Comparison of ENCODE assay signal across 9 mouse cellular contexts in the genomic region with DNA sequence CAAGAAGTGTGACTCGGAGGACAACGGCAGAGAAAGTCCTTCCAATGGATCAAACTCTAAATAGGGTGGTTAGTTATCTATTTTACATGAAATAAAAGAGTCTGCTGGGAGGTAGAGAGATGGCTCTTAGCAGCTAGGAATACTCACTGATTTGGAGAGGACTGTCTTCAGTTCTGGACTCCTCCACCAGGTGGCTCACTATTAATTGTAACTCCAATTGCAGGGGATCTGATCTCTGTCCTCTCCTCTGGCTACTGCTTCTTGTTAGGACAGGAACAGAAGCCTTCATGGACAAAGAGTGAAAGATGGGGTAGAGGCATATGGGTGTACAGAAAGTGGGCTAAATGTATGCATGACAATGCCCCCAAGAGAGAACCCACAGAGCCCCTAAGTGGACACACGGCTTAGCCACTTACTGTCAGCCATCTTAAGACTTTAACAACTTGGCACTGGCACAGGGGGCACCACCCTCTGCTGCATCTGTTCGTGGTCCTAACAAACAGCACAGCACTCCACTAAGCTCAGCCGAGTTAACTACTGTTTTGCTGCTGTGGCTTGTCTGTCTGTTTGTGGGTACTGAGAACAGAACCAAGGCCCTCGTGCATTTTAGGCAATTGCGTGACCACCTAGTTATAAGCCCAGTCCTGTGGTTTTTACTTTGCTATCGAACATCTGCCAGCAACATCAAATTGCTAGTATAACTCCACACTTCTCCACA. TPM values are rescaled to one million over a fixed set of nuclear protein-coding genes. Genes with fewer than 3 reads are reported as not detected.
A peak's percentile ranks its signal among the peaks of the same experiment; 100 is the strongest.
DNase-seq lines count a peak whose midpoint lies in the region; ATAC-seq lines count a peak whose summit lies in the region.
"Had no signal": no experiment of that assay in that cellular context is flagged by ENCODE, and none has a peak within 500 bp of the region (broad histone marks: within the 10 kb centered on the region; RNA-seq: fewer than 3 reads in every experiment).

No protein-coding gene starts in this region.

- WGBS in intestine, embryonic 14.5 days: 75% methylated on average over 8 of the region's 8 CpGs

- no peak overlapping the region for H3K27ac ChIP-seq in intestine, embryonic 14.5 days (ENCODE audit: low read depth)
- H3K27ac ChIP-seq: neural tube, embryonic 12.5 days had no signal

- intact Hi-C loops in left cerebral cortex, postnatal 4 days (cut with DNase I): no loop called here

- ATAC-seq in intestine, embryonic 14.5 days (replicated peaks; ENCODE audit: low FRiP score, low TSS enrichment, low read depth): no peak

- no peaks in the 10 kb centered on the region for H3K36me3 ChIP-seq in intestine, embryonic 14.5 days (ENCODE audit: control insufficient read depth, insufficient read depth, low read length)
- H3K36me3 ChIP-seq: neural tube, embryonic 12.5 days had no signal

- no peak overlapping the region for H3K4me3 ChIP-seq in intestine, embryonic 14.5 days (ENCODE audit: low read depth, low read length)
- H3K4me3 ChIP-seq: neural tube, embryonic 12.5 days had no signal

- H3K27me3 ChIP-seq in intestine, embryonic 14.5 days (replicated peaks; ENCODE audit: control insufficient read depth, insufficient read depth, low read length): no peaks in the 10 kb centered on the region
- H3K27me3 ChIP-seq: neural tube, embryonic 12.5 days had no signal

- DNase-seq in ovary, postnatal 14 days (ENCODE audit: low spot score): peak; percentile 35
- DNase-seq in ovary, adult 18-20 months (ENCODE audit: low spot score): no peak
- peak; percentile 25 for DNase-seq in adipocyte (ENCODE audit: low spot score)
- DNase-seq in cerebellum, postnatal 36 days: peak; percentile 53 to 74
- peak; percentile 62 for DNase-seq in intestine, embryonic 14.5 days (ENCODE audit: low spot score)
- DNase-seq in left cerebral cortex, postnatal 4 days: peak; percentile 52
- DNase-seq in right cerebral cortex, adult 18-20 months: peak; percentile 27
- DNase-seq in gastrocnemius, postnatal 25 days: no peak

- peaks cover under 1% of the 10 kb centered on the region; the same call in 1 of the 2 replicates for H3K9me3 ChIP-seq in intestine, embryonic 14.5 days (ENCODE audit: control insufficient read depth, low read length)

- H3K9ac ChIP-seq in intestine, embryonic 14.5 days (ENCODE audit: low read length): no peak overlapping the region
- H3K9ac ChIP-seq: neural tube, embryonic 12.5 days had no signal

- no peaks in the 10 kb centered on the region for H3K4me1 ChIP-seq in intestine, embryonic 14.5 days (replicated peaks; ENCODE audit: control insufficient read depth, insufficient read depth, low read length)
- H3K4me1 ChIP-seq: neural tube, embryonic 12.5 days had no signal

- no peak overlapping the region for H3K4me2 ChIP-seq in intestine, embryonic 14.5 days (ENCODE audit: low read length)
- H3K4me2 ChIP-seq: neural tube, embryonic 12.5 days had no signal

RNA-seq across cellular contexts. Expression of a gene that starts 3.6 kb away (rescaled TPM):
- polyA plus RNA-seq in intestine, embryonic 14.5 days (2014; fragmentation: Nextera tagmentation; extraction: Ambion mirVana): 0.16 TPM in 1 of 2 replicates, not detected in the other
- total RNA-seq in left cerebral cortex, postnatal 4 days (2021): not detected
- total RNA-seq in gastrocnemius, postnatal 25 days (2021): not detected
- polyA plus RNA-seq: neural tube, embryonic 12.5 days had no signal

RNA-seq across cellular contexts. Expression of a gene that starts 29.4 kb away (rescaled TPM):
- polyA plus RNA-seq in intestine, embryonic 14.5 days (2014; fragmentation: Nextera tagmentation; extraction: Ambion mirVana): 0.71 and 0.76 TPM in 2 replicates
- total RNA-seq in left cerebral cortex, postnatal 4 days (2021): not detected
- not detected for total RNA-seq in gastrocnemius, postnatal 25 days (2021)
- polyA plus RNA-seq: neural tube, embryonic 12.5 days had no signal

Comparison
In these comparisons a context has a peak if more than half of its experiments do, and no peak if none do; other contexts are left out.
1. DNase-seq: peak in ovary, postnatal 14 days (single experiment), adipocyte (single experiment), cerebellum, postnatal 36 days (2 of 2), intestine, embryonic 14.5 days (single experiment), left cerebral cortex, postnatal 4 days (single experiment) and right cerebral cortex, adult 18-20 months (single experiment); none in ovary, adult 18-20 months (single experiment) and gastrocnemius, postnatal 25 days (single experiment).